Mouse (Mus musculus): Measurements from ENCODE around the gene Rnf187.

DNA sequence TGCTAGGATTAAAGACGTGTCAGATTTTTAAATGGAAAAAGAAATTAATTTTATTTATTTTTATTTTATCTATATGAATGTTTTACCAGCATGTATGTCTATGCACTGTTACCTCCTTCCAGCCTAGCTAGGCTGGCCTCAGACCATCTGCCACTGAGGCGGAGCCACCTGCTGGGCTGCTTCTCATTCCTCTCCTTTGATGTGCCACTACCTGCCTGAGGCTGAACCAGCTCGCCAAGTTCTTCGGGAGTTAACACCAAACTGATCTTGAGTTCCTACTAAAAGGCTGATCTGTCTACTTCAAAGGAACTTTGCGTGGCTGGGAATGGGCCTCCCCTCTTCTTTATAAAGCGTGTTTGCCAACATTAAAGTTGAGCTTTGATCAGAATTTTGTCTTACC, 44.3 kb downstream of the Rnf187 start:
- TF ChIP-seq CTCF (IDR thresholded peaks at IDR 0.05; ENCODE audit: control insufficient read depth, insufficient read depth, insufficient read length), result no peak
- TF ChIP-seq MAX (IDR thresholded peaks at IDR 0.05), result no peak

All from C2C12 (cell line).